Mouse (Mus musculus) urinary bladder, postnatal 0 days (tissue): ENCODE results near the gene Ttc7. TPM values are rescaled to one million over a fixed set of nuclear protein-coding genes. Genes with fewer than 3 reads are reported as not detected.

Experiments
- polyA plus RNA-seq: library from polyadenylated mRNA; unstranded; fragments of >200 nt; fragmentation: Nextera tagmentation; extraction: Ambion mirVana; gene quantifications from 2 replicates; pipeline ENCODE4 v1.2.1, GENCODE M21; 2015

Ttc7 gene
- 9.7 and 12.1 TPM in 2 replicates for polyA plus RNA-seq

DNA sequence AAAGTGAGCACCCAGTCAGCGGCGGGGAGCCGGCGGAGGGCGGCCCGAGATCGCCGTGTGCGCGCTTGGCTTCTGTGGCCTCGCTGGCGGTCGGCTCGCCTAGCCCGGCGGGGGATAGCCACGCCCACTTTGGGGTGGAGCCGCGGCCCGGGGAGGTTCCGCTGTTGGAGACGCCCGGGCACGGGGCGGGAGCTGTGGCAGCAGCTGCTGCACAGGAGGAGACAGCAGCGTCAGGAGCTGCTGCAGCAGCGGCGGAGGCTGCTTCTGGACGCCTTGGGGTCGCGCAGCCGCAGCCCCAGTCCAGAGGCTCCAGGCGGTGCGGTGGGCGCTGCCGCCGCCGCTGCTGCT, at the start of gene Ttc7:
Ttc7 (plus strand) TSS at position 181 of the 348 bp plus-strand sequence.

DNA sequence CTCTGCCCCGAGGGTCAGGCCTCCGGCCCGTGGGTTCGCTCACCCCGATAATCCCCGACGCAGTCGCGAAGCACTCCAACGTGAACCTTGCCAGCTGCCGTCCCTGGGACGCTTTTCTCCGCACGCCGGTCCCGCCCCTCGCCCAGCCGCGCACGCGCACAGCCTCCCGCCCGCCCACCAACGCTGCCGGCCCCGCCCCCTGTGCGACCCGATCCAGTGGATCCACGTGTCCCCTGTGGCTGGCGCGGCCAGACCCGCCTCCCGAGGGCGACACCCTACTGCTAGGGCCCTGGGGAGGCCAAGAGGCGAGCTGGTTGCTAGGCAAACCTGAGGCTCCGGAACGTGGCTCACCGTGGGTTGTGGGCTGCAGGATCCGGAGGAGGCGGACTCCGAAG, 16.9 kb upstream of the Ttc7 start, which contains the start of gene Mcfd2:
Mcfd2 (minus strand) TSS at position 144 of the 395 bp plus-strand sequence.

GRCm38 (mm10) chr17:87427511-87427910, 144.8 kb downstream of the Ttc7 start, which contains the start of gene Stpg4:
Gene Stpg4, minus strand, starts transcription at chr17:87427741.

Other genes starting within 250 kb of the Ttc7 start
- gene Socs5, start 175.2 kb upstream of the Ttc7 start, polyA plus RNA-seq = 5.9 and 7.0 TPM in 2 replicates
- gene Mcfd2, start 17.0 kb upstream of the Ttc7 start, polyA plus RNA-seq = 91.9 and 94.2 TPM in 2 replicates
- not detected in 2 replicates for gene Stpg4, start 144.9 kb downstream of the Ttc7 start, polyA plus RNA-seq
- 1,545 and 1,905 TPM in 2 replicates for gene Calm2, start 164.0 kb downstream of the Ttc7 start, polyA plus RNA-seq